In genomic region chr7:29288942-29289638, GRCm38 (mm10) we compare ENCODE assay signal across 7 mouse cellular contexts. TPM values are rescaled to one million over a fixed set of nuclear protein-coding genes. Genes with fewer than 3 reads are reported as not detected.
DNase-seq lines count a peak whose midpoint lies in the region; ATAC-seq and TF ChIP-seq lines count a peak whose summit lies in the region.

Ppp1r14a (plus strand) TSS chr7:29289308.

- peaks cover 16% of the 10 kb centered on the region; the same call in 1 of the 2 replicates for H3K4me1 ChIP-seq in hindbrain, embryonic 14.5 days (replicated peaks; ENCODE audit: control insufficient read depth, insufficient read depth, low read length)
- peaks cover 56% of the 10 kb centered on the region for H3K4me1 ChIP-seq in limb, embryonic 10.5 days
- peaks cover 31% of the 10 kb centered on the region for H3K4me1 ChIP-seq in midbrain, embryonic 11.5 days (ENCODE audit: control insufficient read depth, insufficient read depth, low read length)

- H3K9ac ChIP-seq in hindbrain, embryonic 14.5 days = peak within 1 kb of the TSS; percentile 58
- H3K9ac ChIP-seq in midbrain, embryonic 11.5 days (ENCODE audit: low read length) = peak within 1 kb of the TSS; percentile 65

- no peaks in the 10 kb centered on the region for H3K36me3 ChIP-seq in hindbrain, embryonic 14.5 days (replicated peaks; ENCODE audit: control insufficient read depth, insufficient read depth)
- H3K36me3 ChIP-seq in limb, embryonic 10.5 days = no peaks in the 10 kb centered on the region
- H3K36me3 ChIP-seq in midbrain, embryonic 11.5 days (ENCODE audit: control insufficient read depth, insufficient read depth, low read length) = no peaks in the 10 kb centered on the region

- ATAC-seq in hindbrain, embryonic 14.5 days (ENCODE audit: low FRiP score) = no peak
- peak; percentile 58 for ATAC-seq in midbrain, embryonic 11.5 days (ENCODE audit: low FRiP score)

- no peaks in the 10 kb centered on the region for H3K27me3 ChIP-seq in hindbrain, embryonic 14.5 days (ENCODE audit: control insufficient read depth, insufficient read depth, low read length)
- peaks cover 50% of the 10 kb centered on the region for H3K27me3 ChIP-seq in limb, embryonic 10.5 days (ENCODE audit: low read depth, poor library complexity, severe bottlenecking)
- no peaks in the 10 kb centered on the region; the same call in 1 of the 2 replicates for H3K27me3 ChIP-seq in midbrain, embryonic 11.5 days (ENCODE audit: control insufficient read depth, insufficient read depth, low read length)

- WGBS in hindbrain, embryonic 14.5 days = under 1% methylated on average over 58 of the region's 59 CpGs
- WGBS in limb, embryonic 10.5 days = under 1% methylated on average over 59 of the region's 59 CpGs
- under 1% methylated on average over 58 of the region's 59 CpGs for WGBS in midbrain, embryonic 11.5 days

- H3K9me3 ChIP-seq in hindbrain, embryonic 14.5 days (ENCODE audit: control insufficient read depth, low read length) = no peaks in the 10 kb centered on the region
- no peaks in the 10 kb centered on the region for H3K9me3 ChIP-seq in limb, embryonic 10.5 days (replicated peaks)
- no peaks in the 10 kb centered on the region for H3K9me3 ChIP-seq in midbrain, embryonic 11.5 days (ENCODE audit: control insufficient read depth, low read length)

- peak; percentile 80 for DNase-seq in R1 (ENCODE audit: low read depth, low spot score)
- DNase-seq in cerebellum, adult 9-11 months = peak; percentile 65
- DNase-seq in gastrocnemius, adult 2 months = peak; percentile 85
- peak; percentile 71 for DNase-seq in hindbrain, embryonic 14.5 days (ENCODE audit: low spot score)
- DNase-seq in limb, embryonic 10.5 days (ENCODE audit: low spot score) = peak; percentile 90
- peak; percentile 98 for DNase-seq in midbrain, embryonic 11.5 days (ENCODE audit: low spot score, missing footprints)
- DNase-seq in spleen, postnatal 36 days (ENCODE audit: low spot score in 2 of 2) = peak; percentile 48 to 57

- intact Hi-C loops in gastrocnemius, adult 2 months (cut with DNase I) = no loop called here

- peak; percentile 98; the same call in 1 of the 2 replicates for TF ChIP-seq CTCF in gastrocnemius, adult 2 months (IDR thresholded peaks at IDR 0.05)

- H3K4me2 ChIP-seq in hindbrain, embryonic 14.5 days (replicated peaks) = peak within 1 kb of the TSS; percentile 91
- H3K4me2 ChIP-seq in midbrain, embryonic 11.5 days = peak within 1 kb of the TSS; percentile 80

- peak within 1 kb of the TSS; percentile 83 for H3K27ac ChIP-seq in gastrocnemius, adult 2 months
- no peak within 1 kb of the TSS for H3K27ac ChIP-seq in hindbrain, embryonic 14.5 days
- H3K27ac ChIP-seq in limb, embryonic 10.5 days = peak within 1 kb of the TSS; percentile 86
- peak within 1 kb of the TSS; percentile 20; the same call in 1 of the 2 replicates for H3K27ac ChIP-seq in midbrain, embryonic 11.5 days (ENCODE audit: low read depth, low read length)

- peak within 1 kb of the TSS; percentile 80 for H3K4me3 ChIP-seq in gastrocnemius, adult 2 months
- peak within 1 kb of the TSS; percentile 49 for H3K4me3 ChIP-seq in hindbrain, embryonic 14.5 days (replicated peaks; ENCODE audit: low read length)
- H3K4me3 ChIP-seq in limb, embryonic 10.5 days = peak within 1 kb of the TSS; percentile 71
- peak within 1 kb of the TSS; percentile 56 for H3K4me3 ChIP-seq in midbrain, embryonic 11.5 days (ENCODE audit: low read depth, low read length)

RNA-seq across cellular contexts. Expression of gene Ppp1r14a, which starts in this region (rescaled TPM):
- total RNA-seq in gastrocnemius, adult 2 months (2021) = 1 to 10 TPM; 3.8 to 4.5 TPM
- polyA plus RNA-seq in hindbrain, embryonic 14.5 days (2014; fragmentation: Nextera tagmentation; extraction: Ambion mirVana) = 2.2 and 3.6 TPM in 2 replicates
- polyA plus RNA-seq in limb, embryonic 10.5 days (2016; fragmentation: Nextera tagmentation; extraction: Ambion mirVana) = 5.4 and 6.1 TPM in 2 replicates
- polyA plus RNA-seq in midbrain, embryonic 11.5 days (2014; fragmentation: Nextera tagmentation; extraction: Ambion mirVana) = 21.6 and 21.8 TPM in 2 replicates
